16 mouse cellular contexts compared by ENCODE assay signal in the genomic region with DNA sequence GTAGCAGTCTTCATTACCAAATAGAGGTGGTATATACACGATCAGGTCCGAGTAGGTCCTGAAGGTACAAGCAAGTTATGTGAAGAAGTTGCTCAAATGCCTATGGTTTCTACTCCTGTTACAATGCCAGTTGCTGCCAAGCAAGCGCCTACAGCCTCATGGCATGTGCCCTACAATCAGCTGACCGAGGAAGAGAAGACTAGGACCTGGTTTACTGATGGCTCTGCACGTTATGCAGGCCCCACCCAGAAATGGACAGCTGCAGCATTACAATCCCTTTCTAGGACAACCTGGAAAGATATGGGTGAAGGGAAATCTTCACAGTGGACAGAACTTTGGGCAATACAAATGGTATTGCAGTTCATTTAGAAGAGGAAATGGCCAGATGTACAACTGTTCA.
"Had no signal": no experiment of that assay in that cellular context is flagged by ENCODE, and none has a peak within 500 bp of the region (broad histone marks: within the 10 kb centered on the region; RNA-seq: fewer than 3 reads in every experiment).

No protein-coding gene starts in this region.

- H3K36me3 ChIP-seq: neural tube, embryonic 13.5 days; neural tube, embryonic 15.5 days; stomach, embryonic 15.5 days had no signal

- H3K27ac ChIP-seq: neural tube, embryonic 13.5 days; neural tube, embryonic 15.5 days; stomach, embryonic 15.5 days; stomach, postnatal 0 days had no signal

- H3K27me3 ChIP-seq: neural tube, embryonic 13.5 days; neural tube, embryonic 15.5 days; stomach, embryonic 15.5 days had no signal

- H3K4me2 ChIP-seq: neural tube, embryonic 13.5 days; neural tube, embryonic 15.5 days; stomach, embryonic 15.5 days had no signal

- DNase-seq: retina, postnatal 1 day; right cerebral cortex, adult 18-20 months; right cerebral cortex, postnatal 14 days; right cerebral cortex, postnatal 25 days; right cerebral cortex, postnatal 4 days; spleen, adult 18-20 months; thymus, adult 18-20 months; thymus, adult 2 months; thymus, postnatal 14 days; thymus, postnatal 25 days; thymus, postnatal 36 days; thymus, postnatal 4 days had no signal

- H3K4me3 ChIP-seq: neural tube, embryonic 13.5 days; neural tube, embryonic 15.5 days; stomach, embryonic 15.5 days had no signal
